Mouse (Mus musculus): Measurements from ENCODE around the gene Ovol2.

DNA sequence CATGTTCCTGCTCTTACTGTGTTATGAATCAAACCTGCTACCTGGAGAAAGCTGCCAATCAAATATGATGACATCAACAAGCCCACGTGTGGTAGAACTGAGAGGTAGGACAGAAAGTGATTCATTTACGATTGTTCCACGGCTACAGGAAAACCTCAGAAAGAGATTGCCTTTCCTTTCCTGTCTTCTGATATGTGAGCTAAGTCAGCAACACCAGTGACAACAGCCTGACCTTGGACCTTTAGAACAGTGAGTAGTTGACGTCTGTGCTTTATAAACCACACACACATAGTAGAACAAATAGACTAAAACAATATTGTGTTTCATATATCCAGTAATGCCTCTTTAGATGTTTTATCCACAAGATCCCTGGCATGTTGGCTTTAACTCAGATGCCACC lies 11.2 kb upstream of the Ovol2 start:
- no peak for TF ChIP-seq POLR2A (IDR thresholded peaks at IDR 0.05; ENCODE audit: low read depth, low read length)
- no peak for TF ChIP-seq ZNF384 (IDR thresholded peaks at IDR 0.05; ENCODE audit: low read depth, low read length)
- TF ChIP-seq CTCF (conservative IDR thresholded peaks at IDR 0.05 in 1 of 2, IDR thresholded peaks at IDR 0.05 in 1 of 2; ENCODE audit: low read depth in 2 of 2, low read length in 2 of 2) = no peak
- TF ChIP-seq IRF4 (IDR thresholded peaks at IDR 0.05; ENCODE audit: low read depth, low read length) = no peak
- TF ChIP-seq POLR2AphosphoS2 (IDR thresholded peaks at IDR 0.05; ENCODE audit: low read depth, low read length) = no peak
- TF ChIP-seq NRF1 (IDR thresholded peaks at IDR 0.05; ENCODE audit: low read depth, low read length) = no peak
- TF ChIP-seq ETS1 (conservative IDR thresholded peaks at IDR 0.05; ENCODE audit: low read depth, low read length) = no peak
- TF ChIP-seq CHD2 (IDR thresholded peaks at IDR 0.05; ENCODE audit: low read length) = no peak
- TF ChIP-seq E2F4 (IDR thresholded peaks at IDR 0.05; ENCODE audit: insufficient replicate concordance, low read depth, low read length) = no peak
- no peak for TF ChIP-seq NELFE (IDR thresholded peaks at IDR 0.05; ENCODE audit: low read depth, low read length)
- no peak for TF ChIP-seq CHD1 (IDR thresholded peaks at IDR 0.05; ENCODE audit: low read depth, low read length)

All from CH12.LX (cell line).